Mouse (Mus musculus) midbrain, embryonic 12.5 days (tissue): ENCODE results near the gene Abcc3. TPM values are rescaled to one million over a fixed set of nuclear protein-coding genes. Genes with fewer than 3 reads are reported as not detected.

ENCODE experiments used
- ATAC-seq: fragments of 200-750 bp; cut with Nextera tagmentation; 2 replicates; pipeline ENCODE4 v1.8.0; 2017; ENCODE audit warnings: low read depth, moderate TSS enrichment, moderate library complexity; ENCODE audit not compliant: low FRiP score
- H3K27ac ChIP-seq: fragments of 300-500 bp; sonication (generic); replicated peaks from 2 replicates; pipeline ENCODE4 v1.5.1; 2016; ENCODE audit warnings: mild to moderate bottlenecking
- H3K27me3 ChIP-seq: fragments of 300-500 bp; sonication (generic); 2 replicates; pipeline ENCODE4 v1.6.1; 2016; ENCODE audit warnings: mild to moderate bottlenecking
- H3K36me3 ChIP-seq: fragments of 300-500 bp; sonication (generic); 2 replicates; pipeline ENCODE4 v1.6.1; 2016
- H3K4me1 ChIP-seq: fragments of 300-500 bp; sonication (generic); 2 replicates; pipeline ENCODE4 v1.6.1; 2016
- H3K4me2 ChIP-seq: fragments of 300-500 bp; sonication (generic); replicated peaks from 2 replicates; pipeline ENCODE4 v1.6.1; 2016; ENCODE audit warnings: mild to moderate bottlenecking, moderate library complexity
- H3K4me3 ChIP-seq: fragments of 300-500 bp; sonication (generic); 2 replicates; pipeline ENCODE4 v1.5.1; 2016; ENCODE audit warnings: mild to moderate bottlenecking
- H3K9ac ChIP-seq: fragments of 300-500 bp; sonication (generic); replicated peaks from 2 replicates; pipeline ENCODE4 v1.6.1; 2016; ENCODE audit warnings: mild to moderate bottlenecking, moderate library complexity
- H3K9me3 ChIP-seq: fragments of 300-500 bp; sonication (generic); 2 replicates; pipeline ENCODE4 v1.6.1; 2016; ENCODE audit warnings: mild to moderate bottlenecking
- WGBS: fragments of 180-500 bp; shearing (Covaris S2); methylation state at CpG from one replicate; pipeline ENCODE4 v1.1.7; 2016; 5-methylcytosine and 5-hydroxymethylcytosine counted together
- polyA plus RNA-seq: library from polyadenylated mRNA; unstranded; fragments of >200 nt; fragmentation: Nextera tagmentation; extraction: Ambion mirVana; gene quantifications from 2 replicates; pipeline ENCODE4 v1.2.1, GENCODE M21; 2016

Gene Abcc3
- polyA plus RNA-seq, 1 experiment from 2014 or later, result 0.57 TPM

- Histone ChIP-seq H3K9me3 (no peaks in the 10 kb centered on the region), H3K4me2 (no peak overlapping the region), H3K4me3 (no peak overlapping the region), H3K27ac (no peak overlapping the region), H3K4me1 (peaks cover 18% of the 10 kb centered on the region), H3K27me3 (no peaks in the 10 kb centered on the region), H3K36me3 (peaks cover 50% of the 10 kb centered on the region), H3K9ac (no peak overlapping the region)
- no peak for ATAC-seq
- 95% methylated on average over 8 of the region's 8 CpGs for WGBS
These were observed 58.3 kb downstream of the Abcc3 start for GRCm38 (mm10) chr11:94334386-94334968.

GRCm38 (mm10) chr11:94332726-94333125, 60.1 kb downstream of the Abcc3 start:
- 93% methylated on average over 6 of the region's 6 CpGs for WGBS
- Histone ChIP-seq H3K9ac (no peak overlapping the region), H3K9me3 (no peaks in the 10 kb centered on the region), H3K27me3 (no peaks in the 10 kb centered on the region), H3K36me3 (peaks cover 32% of the 10 kb centered on the region), H3K4me3 (no peak overlapping the region), H3K27ac (no peak overlapping the region), H3K4me1 (peaks cover 21% of the 10 kb centered on the region), H3K4me2 (no peak overlapping the region)
- ATAC-seq, result no peak

- Histone ChIP-seq H3K9ac (no peak overlapping the region; the same call in 1 of the 2 replicates), H3K27ac (no peak overlapping the region), H3K4me2 (peak overlapping the region; percentile 76; the same call in 1 of the 2 replicates), H3K27me3 (no peaks in the 10 kb centered on the region), H3K9me3 (no peaks in the 10 kb centered on the region), H3K4me3 (no peak overlapping the region), H3K4me1 (peaks cover 31% of the 10 kb centered on the region), H3K36me3 (peaks cover 12% of the 10 kb centered on the region)
- 91% methylated on average over 3 of the region's 3 CpGs for WGBS
- no peak for ATAC-seq
These were observed 62.6 kb downstream of the Abcc3 start for GRCm38 (mm10) chr11:94330211-94330610.

- Histone ChIP-seq H3K9ac (no peak overlapping the region), H3K9me3 (no peaks in the 10 kb centered on the region), H3K27ac (no peak overlapping the region), H3K4me3 (no peak overlapping the region), H3K27me3 (no peaks in the 10 kb centered on the region), H3K4me2 (peak overlapping the region; percentile 76; the same call in 1 of the 2 replicates), H3K4me1 (peaks cover 31% of the 10 kb centered on the region), H3K36me3 (peaks cover 6% of the 10 kb centered on the region)
- ATAC-seq, result no peak
- 48% methylated on average over 4 of the region's 4 CpGs for WGBS
These were observed 63.4 kb downstream of the Abcc3 start for GRCm38 (mm10) chr11:94329270-94329891.

- peak overlapping the region; percentile 76 for H3K4me2 ChIP-seq
- H3K36me3 ChIP-seq, result peaks cover 4% of the 10 kb centered on the region; the same call in 1 of the 2 replicates
- no peaks in the 10 kb centered on the region for H3K9me3 ChIP-seq
- ATAC-seq, result no peak
- no peaks in the 10 kb centered on the region for H3K27me3 ChIP-seq
- H3K27ac ChIP-seq, result peak overlapping the region; percentile 97
- peaks cover 31% of the 10 kb centered on the region for H3K4me1 ChIP-seq
- H3K9ac ChIP-seq, result peak overlapping the region; percentile 94
- peak overlapping the region; percentile 63 for H3K4me3 ChIP-seq
- under 1% methylated on average over 10 of the region's 10 CpGs for WGBS
These were observed 64.2 kb downstream of the Abcc3 start for GRCm38 (mm10) chr11:94328644-94329025.

- WGBS, result 1% methylated on average over 48 of the region's 78 CpGs
- peak; percentile 88 for ATAC-seq
These were observed 64.8 kb downstream of the Abcc3 start, which contains the start of gene Ankrd40 for GRCm38 (mm10) chr11:94327693-94328643. Gene Ankrd40 (plus strand): TSS chr11:94328001.

GRCm38 (mm10) chr11:94326961-94327411, 65.8 kb downstream of the Abcc3 start:
- peaks cover 45% of the 10 kb centered on the region for H3K4me1 ChIP-seq
- under 1% methylated on average over 10 of the region's 10 CpGs for WGBS

More at GRCm38 (mm10) chr11:94327693-94328643, 64.8 kb downstream of the Abcc3 start, which contains the start of gene Ankrd40:
- Histone ChIP-seq H3K9me3 (no peaks in the 10 kb centered on the region), H3K36me3 (peaks cover 4% of the 10 kb centered on the region; the same call in 1 of the 2 replicates), H3K27me3 (no peaks in the 10 kb centered on the region), H3K4me3 (peak within 1 kb of the TSS; percentile 63), H3K9ac (peak within 1 kb of the TSS; percentile 94), H3K4me1 (peaks cover 37% of the 10 kb centered on the region), H3K4me2 (peak within 1 kb of the TSS; percentile 76), H3K27ac (peak within 1 kb of the TSS; percentile 97)

GRCm38 (mm10) chr11:94324618-94325017, 68.2 kb downstream of the Abcc3 start:
- 90% methylated on average over 5 of the region's 5 CpGs for WGBS

More at GRCm38 (mm10) chr11:94326961-94327411, 65.8 kb downstream of the Abcc3 start:
- Histone ChIP-seq H3K9me3 (no peaks in the 10 kb centered on the region), H3K27ac (peak overlapping the region; percentile 97), H3K27me3 (no peaks in the 10 kb centered on the region), H3K36me3 (peaks cover 4% of the 10 kb centered on the region; the same call in 1 of the 2 replicates), H3K4me3 (peak overlapping the region; percentile 63), H3K9ac (peak overlapping the region; percentile 60), H3K4me2 (peak overlapping the region; percentile 76)
- ATAC-seq, result peak; percentile 78

GRCm38 (mm10) chr11:94323271-94323925, 69.4 kb downstream of the Abcc3 start:
- Histone ChIP-seq H3K4me3 (no peak overlapping the region), H3K36me3 (peaks cover 5% of the 10 kb centered on the region; the same call in 1 of the 2 replicates), H3K27me3 (no peaks in the 10 kb centered on the region), H3K9ac (no peak overlapping the region), H3K9me3 (no peaks in the 10 kb centered on the region), H3K4me2 (no peak overlapping the region), H3K27ac (peak overlapping the region; percentile 93), H3K4me1 (peaks cover 38% of the 10 kb centered on the region)
- ATAC-seq, result no peak
- 54% methylated on average over 5 of the region's 5 CpGs for WGBS

More at GRCm38 (mm10) chr11:94324618-94325017, 68.2 kb downstream of the Abcc3 start:
- no peak overlapping the region for H3K4me3 ChIP-seq
- no peak overlapping the region for H3K27ac ChIP-seq
- H3K9me3 ChIP-seq, result no peaks in the 10 kb centered on the region
- H3K4me1 ChIP-seq, result peaks cover 39% of the 10 kb centered on the region
- no peaks in the 10 kb centered on the region for H3K36me3 ChIP-seq
- no peaks in the 10 kb centered on the region for H3K27me3 ChIP-seq
- H3K9ac ChIP-seq, result no peak overlapping the region
- ATAC-seq, result no peak
- H3K4me2 ChIP-seq, result no peak overlapping the region

- no peak for ATAC-seq
- H3K27ac ChIP-seq, result peak overlapping the region; percentile 93
- no peaks in the 10 kb centered on the region for H3K9me3 ChIP-seq
- H3K27me3 ChIP-seq, result no peaks in the 10 kb centered on the region
- peaks cover 45% of the 10 kb centered on the region for H3K4me1 ChIP-seq
- 35% methylated on average over 5 of the region's 5 CpGs for WGBS
- peak overlapping the region; percentile 95 for H3K9ac ChIP-seq
- H3K36me3 ChIP-seq, result peaks cover 8% of the 10 kb centered on the region; the same call in 1 of the 2 replicates
- peak overlapping the region; percentile 77 for H3K4me3 ChIP-seq
- H3K4me2 ChIP-seq, result peak overlapping the region; percentile 88
These were observed 70.2 kb downstream of the Abcc3 start for GRCm38 (mm10) chr11:94322636-94323035.

- peak within 1 kb of the TSS; percentile 95 for H3K9ac ChIP-seq
- H3K4me1 ChIP-seq, result peaks cover 51% of the 10 kb centered on the region
- peaks cover 8% of the 10 kb centered on the region; the same call in 1 of the 2 replicates for H3K36me3 ChIP-seq
- WGBS, result under 1% methylated on average over 36 of the region's 36 CpGs
- H3K9me3 ChIP-seq, result no peaks in the 10 kb centered on the region
- ATAC-seq, result peak; percentile 96
- no peaks in the 10 kb centered on the region for H3K27me3 ChIP-seq
- H3K27ac ChIP-seq, result peak within 1 kb of the TSS; percentile 93
- peak within 1 kb of the TSS; percentile 88 for H3K4me2 ChIP-seq
- H3K4me3 ChIP-seq, result peak within 1 kb of the TSS; percentile 77
These were observed 70.8 kb downstream of the Abcc3 start, which contains the start of gene Luc7l3 for GRCm38 (mm10) chr11:94321931-94322400. Gene Luc7l3 (minus strand): TSS chr11:94321988.
